Mouse (Mus musculus) bone marrow macrophage, adult 2 months (primary cell): ENCODE results near the gene Mocs1.

ENCODE experiments used
- CTCF ChIP-seq: IDR thresholded peaks from 2 replicates; pipeline ENCODE4 v1.5.1; 2012; ENCODE audit warnings: low read depth, mild to moderate bottlenecking, low read length, moderate library complexity
- POLR2A ChIP-seq: IDR thresholded peaks from 2 replicates; pipeline ENCODE4 v1.6.1; 2012; ENCODE audit warnings: mild to moderate bottlenecking, low read depth, low read length, borderline replicate concordance

GRCm38 (mm10) chr17:49379645-49380044 lies 48.5 kb upstream of the Mocs1 start:
- TF ChIP-seq POLR2A (no peak), CTCF (no peak)
